Mouse (Mus musculus): ENCODE measurements around the gene Zfp27. TPM values are rescaled to one million over a fixed set of nuclear protein-coding genes. Genes with fewer than 3 reads are reported as not detected.

Zfp27 gene
- total RNA-seq (2023), result 8.3 TPM

GRCm38 (mm10) chr7:29905966-29906681 lies at the start of gene Zfp27:
Gene Zfp27 (minus strand): TSS chr7:29906572.

DNA sequence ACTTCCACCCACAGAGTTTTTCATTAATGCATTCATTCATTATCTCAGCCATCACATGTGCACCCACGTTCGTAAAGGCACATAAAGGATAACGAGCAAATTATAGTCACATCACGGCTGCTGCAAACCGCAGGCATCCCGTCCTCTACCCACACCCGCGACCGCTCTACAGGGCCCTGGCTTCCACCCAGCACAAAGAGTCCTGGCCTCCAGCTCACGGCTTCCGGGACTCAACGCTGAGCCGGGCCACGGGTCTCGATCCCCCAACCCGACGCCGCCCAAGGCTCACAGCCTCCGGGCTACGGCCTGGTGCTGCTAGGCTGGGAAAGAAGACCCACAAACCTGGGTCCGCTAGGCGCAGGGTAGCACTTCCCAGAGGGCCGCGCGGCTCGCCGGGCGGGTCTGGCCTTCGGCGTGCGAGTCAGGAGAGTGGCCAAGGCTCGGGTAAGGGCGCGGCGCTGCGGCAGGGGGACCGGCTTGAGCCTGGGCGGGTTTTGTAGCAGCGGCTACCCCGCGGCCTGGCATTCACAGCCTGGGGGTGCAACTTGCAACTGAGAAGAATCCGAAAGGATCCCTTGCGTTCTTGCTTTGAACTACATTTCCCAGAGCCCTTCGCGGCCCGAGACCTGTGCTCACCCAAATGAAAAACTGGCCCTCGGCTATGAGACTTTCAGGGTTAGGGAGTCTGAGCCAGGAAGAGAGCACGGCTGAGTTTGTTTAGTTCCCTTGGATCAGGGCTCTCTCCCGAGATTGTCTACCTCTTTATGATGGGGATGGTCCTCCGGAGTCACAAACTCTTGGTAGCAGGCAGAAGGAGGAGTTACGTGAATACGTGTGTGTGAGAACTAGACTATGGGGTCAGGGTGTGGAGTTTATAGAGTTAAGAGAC lies 47.4 kb upstream of the Zfp27 start, which contains the start of gene Zfp74:
Gene Zfp74, minus strand, starts transcription at position 577 of the 889 bp plus-strand sequence.

DNA sequence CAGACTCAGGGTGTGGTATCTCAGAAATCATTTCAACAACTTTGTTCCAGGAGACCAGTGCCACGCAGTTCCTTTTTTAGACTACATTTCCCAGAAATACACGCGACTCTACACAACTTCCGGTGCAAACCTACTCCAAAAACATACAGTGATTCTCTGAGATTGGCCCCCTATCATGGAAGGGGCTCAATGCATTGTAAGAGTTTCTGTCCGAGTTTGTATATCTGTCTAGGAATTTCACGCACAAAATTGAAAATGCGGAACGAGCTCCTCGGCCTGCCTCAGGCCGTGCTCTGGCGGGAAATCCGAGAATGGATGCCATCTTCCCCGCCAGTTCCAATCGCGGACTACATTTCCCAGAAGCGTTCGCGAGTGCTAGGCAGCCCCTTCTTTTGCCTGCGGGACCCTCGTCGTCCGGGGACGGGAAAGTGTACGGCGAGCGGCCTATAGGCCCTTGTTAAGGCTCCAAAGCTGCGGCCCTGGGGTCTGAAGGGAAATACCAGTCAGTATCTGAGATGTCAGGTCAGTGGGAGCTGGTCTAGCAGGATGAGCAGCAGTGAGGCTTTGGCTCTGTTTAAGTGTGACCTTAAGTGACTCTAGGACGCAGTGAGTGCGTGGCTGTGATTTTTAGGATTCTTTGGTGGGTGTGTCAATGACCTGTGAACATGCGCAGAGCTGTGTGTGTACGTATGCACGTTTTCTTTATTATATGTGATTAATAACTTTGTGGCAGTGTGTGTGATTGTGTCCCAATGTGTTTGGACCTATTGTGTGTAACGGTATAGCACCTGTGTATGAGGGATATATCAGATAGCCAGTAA lies 2.0 kb upstream of the Zfp27 start, which contains the start of gene Zfp383:
Gene Zfp383, plus strand, starts transcription at position 94 of the 821 bp plus-strand sequence.

DNA sequence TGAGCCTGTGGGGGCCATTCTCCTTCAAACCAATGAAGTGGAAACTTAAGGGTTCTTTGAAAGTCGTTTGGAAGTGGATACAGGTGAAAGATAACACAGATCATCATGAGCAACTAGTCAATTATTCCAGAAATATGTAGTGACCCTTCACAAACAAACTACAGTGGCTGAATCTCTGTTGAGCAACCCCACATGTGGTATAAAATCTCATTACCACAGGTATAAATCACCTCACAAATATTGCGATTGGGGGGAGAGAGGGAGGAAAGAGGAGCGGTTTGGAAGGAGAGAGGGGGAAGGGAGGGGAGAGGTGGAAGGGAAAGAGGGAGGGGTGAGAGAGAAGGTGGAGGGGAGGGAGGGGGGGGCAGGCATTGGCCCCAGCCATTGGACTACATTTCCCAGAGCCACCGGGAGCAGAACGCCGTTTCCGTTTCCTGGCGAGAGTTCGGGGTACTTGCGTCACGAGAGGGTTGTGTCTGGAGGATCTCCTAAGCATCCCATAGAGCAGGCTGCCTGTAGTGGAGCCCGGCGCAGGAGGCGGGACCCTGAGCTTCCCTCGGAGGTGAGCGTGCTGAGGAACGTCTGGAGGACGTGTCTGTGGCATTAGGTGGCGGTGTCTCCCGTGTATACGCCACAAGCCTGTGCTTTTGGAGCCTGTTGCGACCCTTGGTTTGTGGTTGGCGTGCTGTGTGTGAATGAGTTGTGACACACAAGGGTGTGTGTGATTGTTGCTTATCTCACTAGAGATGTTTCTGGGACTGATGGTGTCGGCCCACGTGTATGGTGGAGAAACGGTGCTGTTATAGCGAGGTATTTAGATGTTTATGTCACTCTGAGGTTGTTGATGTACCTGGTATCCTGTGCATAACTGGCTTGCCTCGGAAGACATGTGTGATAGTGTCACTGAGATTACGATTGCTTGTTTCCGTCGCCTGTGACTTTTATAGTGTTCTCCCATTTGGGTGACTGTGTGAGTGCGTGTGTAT lies 46.5 kb downstream of the Zfp27 start, which contains the start of gene Zfp420:
Gene Zfp420, plus strand, starts transcription at position 448 of the 986 bp plus-strand sequence.

GRCm38 (mm10) chr7:29853219-29853842 lies 53.0 kb downstream of the Zfp27 start, which contains the start of gene Zfp940:
Gene Zfp940 (minus strand): TSS chr7:29853669.

Other genes starting within 250 kb of the Zfp27 start
- not detected for gene Catsperg2, start 179.5 kb downstream of the Zfp27 start, total RNA-seq (2023)
- gene Zfp84, start 138.0 kb downstream of the Zfp27 start, total RNA-seq (2023), result 19.2 TPM
- gene Zfp30, start 122.6 kb downstream of the Zfp27 start, total RNA-seq (2023), result 0.74 TPM
- gene Zfp790, start 90.5 kb downstream of the Zfp27 start, total RNA-seq (2023), result 13.6 TPM
- gene Zfp940, start 52.9 kb downstream of the Zfp27 start, total RNA-seq (2023), result 3.4 TPM
- 18.9 TPM for gene Zfp420, start 46.6 kb downstream of the Zfp27 start, total RNA-seq (2023)
- 3.7 TPM for gene Zfp383, start 1.7 kb upstream of the Zfp27 start, total RNA-seq (2023)
- 10.7 TPM for gene Zfp74, start 47.5 kb upstream of the Zfp27 start, total RNA-seq (2023)
- gene Zfp568, start 77.4 kb upstream of the Zfp27 start, total RNA-seq (2023), result 21.7 TPM
- 7.3 TPM for gene Zfp14, start 144.8 kb upstream of the Zfp27 start, total RNA-seq (2023)
- gene Zfp82, start 166.3 kb upstream of the Zfp27 start, total RNA-seq (2023), result 3.9 TPM
- gene Gm26920, start 183.8 kb upstream of the Zfp27 start, total RNA-seq (2023), result 3.0 TPM
- 7.2 TPM for gene Zfp566, start 184.0 kb upstream of the Zfp27 start, total RNA-seq (2023)
- gene Zfp260, start 188.2 kb upstream of the Zfp27 start, total RNA-seq (2023), result 38.4 TPM
- 10.4 TPM for gene Zfp382, start 215.4 kb upstream of the Zfp27 start, total RNA-seq (2023)

Measured in CD4-positive naive resting alpha-beta T cell, adult 57 days (primary cell).